Mouse (Mus musculus) heart, embryonic 11.5 days (tissue): Measurements from ENCODE around the gene Shoc2. TPM values are rescaled to one million over a fixed set of nuclear protein-coding genes. Genes with fewer than 3 reads are reported as not detected.
A peak's percentile ranks its signal among the peaks of the same experiment; 100 is the strongest.

Experiments
- ATAC-seq: fragments of 200-750 bp; cut with Nextera tagmentation; replicated peaks from 2 replicates; pipeline ENCODE4 v1.8.0; 2017; ENCODE audit warnings: moderate library complexity; ENCODE audit not compliant: insufficient number of reproducible peaks, low FRiP score, low TSS enrichment
- H3K27ac ChIP-seq: fragments of 300-500 bp; sonication (generic); 2 replicates; pipeline ENCODE4 v1.5.1; 2014; ENCODE audit warnings: mild to moderate bottlenecking, low read depth, low read length
- H3K27me3 ChIP-seq: fragments of 300-500 bp; sonication (generic); 2 replicates; pipeline ENCODE4 v1.6.1; 2014; ENCODE audit warnings: mild to moderate bottlenecking, low read length, mixed read lengths; ENCODE audit not compliant: control insufficient read depth, insufficient read depth
- H3K36me3 ChIP-seq: fragments of 300-500 bp; sonication (generic); 2 replicates; pipeline ENCODE4 v1.6.1; 2014; ENCODE audit warnings: mild to moderate bottlenecking, low read length, moderate library complexity, mixed read lengths; ENCODE audit not compliant: control insufficient read depth, insufficient read depth
- H3K4me1 ChIP-seq: fragments of 300-500 bp; sonication (generic); 2 replicates; pipeline ENCODE4 v1.6.1; 2014; ENCODE audit warnings: low read length; ENCODE audit not compliant: control insufficient read depth, insufficient read depth
- H3K4me2 ChIP-seq: fragments of 300-500 bp; sonication (generic); 2 replicates; pipeline ENCODE4 v1.6.1; 2014; ENCODE audit warnings: mild to moderate bottlenecking, moderate library complexity
- H3K4me3 ChIP-seq: fragments of 300-500 bp; sonication (generic); 2 replicates; pipeline ENCODE4 v1.5.1; 2014; ENCODE audit warnings: low read depth, low read length
- H3K9ac ChIP-seq: fragments of 300-500 bp; sonication (generic); 2 replicates; pipeline ENCODE4 v1.6.1; 2014; ENCODE audit warnings: mild to moderate bottlenecking, low read depth, low read length, moderate library complexity
- H3K9me3 ChIP-seq: fragments of 300-500 bp; sonication (generic); replicated peaks from 2 replicates; pipeline ENCODE4 v1.6.1; 2016; ENCODE audit warnings: low read length; ENCODE audit not compliant: control insufficient read depth
- WGBS: fragments of 180-500 bp; shearing (Covaris S2); extraction: QIAGEN DNeasy Blood & Tissue Kit; methylation state at CpG from one replicate; pipeline ENCODE4 v1.1.7; 2014; ENCODE audit not compliant: insufficient replicate concordance; 5-methylcytosine and 5-hydroxymethylcytosine counted together
- polyA plus RNA-seq: library from polyadenylated mRNA; unstranded; fragments of >200 nt; fragmentation: Nextera tagmentation; extraction: Ambion mirVana; gene quantifications from 2 replicates; pipeline ENCODE4 v1.2.1, GENCODE M21; 2014

Gene Shoc2
- polyA plus RNA-seq, 1 experiment from 2014 or later = 47.4 TPM

DNA sequence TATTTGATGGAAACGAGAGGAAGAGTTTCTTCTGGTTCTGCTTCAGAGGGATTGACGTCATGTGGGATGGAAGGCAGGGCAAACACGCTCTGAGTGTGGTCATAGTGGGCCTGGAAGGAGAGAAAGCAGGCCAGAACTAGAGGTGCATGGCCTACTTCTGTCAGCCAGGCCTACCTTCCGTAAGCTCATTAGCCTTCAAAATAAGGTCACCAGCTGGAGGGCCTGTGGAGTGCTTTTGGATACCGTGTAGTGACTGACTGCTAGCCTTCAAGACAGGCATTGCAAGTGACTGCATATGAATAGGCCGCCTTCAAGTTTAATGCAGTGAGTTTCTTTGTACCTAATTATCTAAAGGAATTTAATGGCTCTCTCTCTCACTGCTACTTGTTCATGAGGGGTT is 91.0 kb downstream of the Shoc2 start:
- H3K9me3 ChIP-seq = no peaks in the 10 kb centered on the region
- no peaks in the 10 kb centered on the region for H3K4me1 ChIP-seq
- no peak overlapping the region for H3K4me3 ChIP-seq
- H3K36me3 ChIP-seq = peaks cover 2% of the 10 kb centered on the region; the same call in 1 of the 2 replicates
- no peaks in the 10 kb centered on the region for H3K27me3 ChIP-seq
- no peak overlapping the region for H3K9ac ChIP-seq
- ATAC-seq = no peak
- H3K4me2 ChIP-seq = no peak overlapping the region
- no peak overlapping the region for H3K27ac ChIP-seq
- WGBS = 89% methylated on average over 6 of the region's 6 CpGs

GRCm38 (mm10) chr19:54039441-54039840 is 95.3 kb downstream of the Shoc2 start:
- 73% methylated on average over 7 of the region's 7 CpGs for WGBS
- no peaks in the 10 kb centered on the region for H3K9me3 ChIP-seq
- ATAC-seq = no peak
- H3K27ac ChIP-seq = no peak overlapping the region
- H3K9ac ChIP-seq = no peak overlapping the region
- H3K4me1 ChIP-seq = 0 out of 2 replicates have a peak, but pooled peaks cover under 1% of the 10 kb centered on the region
- no peaks in the 10 kb centered on the region; the same call in 1 of the 2 replicates for H3K36me3 ChIP-seq
- no peak overlapping the region for H3K4me2 ChIP-seq
- H3K27me3 ChIP-seq = 0 out of 2 replicates have a peak, but pooled peaks cover 2% of the 10 kb centered on the region
- no peak overlapping the region for H3K4me3 ChIP-seq

- H3K4me3 ChIP-seq = no peak overlapping the region
- no peak overlapping the region for H3K4me2 ChIP-seq
- no peak overlapping the region for H3K9ac ChIP-seq
- 50% methylated on average over 4 of the region's 4 CpGs for WGBS
- H3K4me1 ChIP-seq = 0 out of 2 replicates have a peak, but pooled peaks cover 5% of the 10 kb centered on the region
- H3K27ac ChIP-seq = no peak overlapping the region
- no peaks in the 10 kb centered on the region for H3K36me3 ChIP-seq
- H3K9me3 ChIP-seq = no peaks in the 10 kb centered on the region
- no peak for ATAC-seq
- peaks cover 9% of the 10 kb centered on the region; the same call in 1 of the 2 replicates for H3K27me3 ChIP-seq
Observed at GRCm38 (mm10) chr19:54040356-54041028, 96.4 kb downstream of the Shoc2 start.

- no peak for ATAC-seq
- H3K9me3 ChIP-seq = no peaks in the 10 kb centered on the region
- H3K27me3 ChIP-seq = peaks cover 14% of the 10 kb centered on the region
- no peak overlapping the region for H3K9ac ChIP-seq
- H3K4me2 ChIP-seq = no peak overlapping the region
- no peak overlapping the region for H3K4me3 ChIP-seq
- no peaks in the 10 kb centered on the region for H3K36me3 ChIP-seq
- peaks cover 9% of the 10 kb centered on the region for H3K4me1 ChIP-seq
- 22% methylated on average over 5 of the region's 5 CpGs for WGBS
- H3K27ac ChIP-seq = no peak overlapping the region
Observed at GRCm38 (mm10) chr19:54041029-54041367, 96.9 kb downstream of the Shoc2 start.

DNA sequence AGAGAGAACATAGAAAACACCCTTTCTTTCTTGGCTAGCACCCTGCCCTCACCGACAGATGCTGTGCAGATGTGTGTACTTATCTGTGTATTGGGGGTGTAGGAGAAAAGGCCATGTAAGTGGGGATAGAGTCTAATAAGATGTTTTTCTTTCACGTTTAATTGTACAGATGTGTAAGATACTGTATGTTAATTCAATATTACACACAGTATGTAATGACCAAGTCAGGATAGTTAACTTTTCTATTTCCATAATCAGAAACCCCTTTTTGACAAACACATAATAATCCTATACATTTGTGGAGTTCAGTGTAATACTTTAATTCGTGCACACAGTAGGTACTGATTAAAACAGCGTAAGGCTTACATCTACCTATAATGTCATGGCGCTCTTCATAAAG is 99.7 kb downstream of the Shoc2 start, which contains the start of gene Adra2a:
Gene Adra2a (plus strand): TSS at position 301 of the 400 bp plus-strand sequence.
- Histone ChIP-seq H3K4me3 (peak within 1 kb of the TSS; percentile 56), H3K9ac (peak within 1 kb of the TSS; percentile 58; the same call in 1 of the 2 replicates), H3K27me3 (peaks cover 42% of the 10 kb centered on the region)

DNA sequence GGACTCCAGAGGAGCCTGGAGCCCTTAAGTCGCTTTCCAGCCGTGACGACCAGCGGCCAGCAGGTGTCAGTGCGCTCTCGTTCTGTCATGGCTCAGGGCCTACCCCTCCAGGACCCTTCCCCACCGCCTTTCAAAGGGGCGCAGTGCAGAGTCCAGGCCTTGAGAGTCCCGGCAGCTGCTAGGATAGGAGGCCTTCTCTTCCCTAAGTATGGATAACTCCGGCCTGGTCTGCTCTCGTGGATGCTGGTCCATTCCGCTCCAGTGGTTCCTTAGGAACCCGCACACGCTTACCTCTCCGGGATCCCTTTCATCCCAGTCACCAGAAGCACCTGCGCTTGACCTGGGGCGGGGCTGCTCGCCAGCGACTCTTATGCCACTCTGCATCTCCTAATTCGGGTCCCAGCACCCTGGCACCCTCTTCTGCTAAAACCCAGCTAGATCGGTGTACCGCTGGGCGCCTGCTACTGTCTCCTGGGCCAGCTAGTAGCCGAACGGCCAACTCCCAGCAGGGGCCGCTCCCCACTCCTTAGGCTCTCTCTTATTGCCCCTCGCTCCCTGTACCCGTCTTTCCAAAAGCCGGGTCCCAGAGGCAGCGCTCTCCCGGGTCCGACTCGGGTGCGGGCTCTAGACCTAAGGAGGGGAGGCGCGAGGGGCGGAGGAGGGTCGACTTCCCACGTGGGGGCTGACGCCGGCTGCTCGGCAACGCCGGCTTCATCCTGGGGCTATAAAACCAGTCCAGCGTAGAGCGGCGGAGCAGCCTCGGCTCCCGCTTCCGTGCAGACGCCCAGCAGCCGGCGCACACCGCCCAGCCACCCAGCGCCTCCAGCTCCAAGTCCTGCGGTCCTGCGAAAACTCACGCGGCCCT is 100.6 kb downstream of the Shoc2 start:
- 1% methylated on average over 59 of the region's 59 CpGs for WGBS
- no peak overlapping the region for H3K27ac ChIP-seq

More for the DNA sequence above, 99.7 kb downstream of the Shoc2 start, which contains the start of gene Adra2a:
- no peak for ATAC-seq
- Histone ChIP-seq H3K4me2 (peak within 1 kb of the TSS; percentile 96), H3K9me3 (no peaks in the 10 kb centered on the region), H3K4me1 (peaks cover 34% of the 10 kb centered on the region), H3K27ac (no peak within 1 kb of the TSS), H3K36me3 (no peaks in the 10 kb centered on the region)
- 62% methylated on average over 5 of the region's 5 CpGs for WGBS

GRCm38 (mm10) chr19:54045412-54045811 is 101.3 kb downstream of the Shoc2 start:
- Histone ChIP-seq H3K4me2 (peak overlapping the region; percentile 96), H3K9ac (peak overlapping the region; percentile 58), H3K36me3 (no peaks in the 10 kb centered on the region), H3K27me3 (peaks cover 54% of the 10 kb centered on the region), H3K4me1 (peaks cover 34% of the 10 kb centered on the region), H3K4me3 (peak overlapping the region; percentile 56), H3K9me3 (no peaks in the 10 kb centered on the region), H3K27ac (no peak overlapping the region)
- ATAC-seq = no peak
- WGBS = 1% methylated on average over 29 of the region's 29 CpGs

More for the DNA sequence above, 100.6 kb downstream of the Shoc2 start:
- Histone ChIP-seq H3K4me3 (peak overlapping the region; percentile 56), H3K4me1 (peaks cover 34% of the 10 kb centered on the region), H3K36me3 (no peaks in the 10 kb centered on the region), H3K9ac (peak overlapping the region; percentile 58), H3K4me2 (peak overlapping the region; percentile 96), H3K9me3 (no peaks in the 10 kb centered on the region), H3K27me3 (peaks cover 51% of the 10 kb centered on the region)
- ATAC-seq = peak; percentile 58; the same call in 1 of the 2 replicates

- no peaks in the 10 kb centered on the region for H3K9me3 ChIP-seq
- ATAC-seq = no peak
- no peak overlapping the region for H3K9ac ChIP-seq
- peaks cover 57% of the 10 kb centered on the region for H3K27me3 ChIP-seq
- H3K4me1 ChIP-seq = peaks cover 34% of the 10 kb centered on the region
- 4% methylated on average over 49 of the region's 55 CpGs for WGBS
- H3K4me3 ChIP-seq = peak overlapping the region; percentile 56
- peak overlapping the region; percentile 96 for H3K4me2 ChIP-seq
- no peak overlapping the region for H3K27ac ChIP-seq
- H3K36me3 ChIP-seq = no peaks in the 10 kb centered on the region
Observed at GRCm38 (mm10) chr19:54045931-54046683, 102.0 kb downstream of the Shoc2 start.
